Mouse (Mus musculus) hindbrain, embryonic 15.5 days (tissue): ENCODE data around the gene Arhgap24. TPM values are rescaled to one million over a fixed set of nuclear protein-coding genes. Genes with fewer than 3 reads are reported as not detected.
A peak's percentile ranks its signal among the peaks of the same experiment; 100 is the strongest.

Experiments
- ATAC-seq: fragments of 200-750 bp; cut with Nextera tagmentation; 2 replicates; pipeline ENCODE4 v1.8.0; 2017; ENCODE audit warnings: low read depth, moderate number of reproducible peaks, moderate TSS enrichment; ENCODE audit not compliant: low FRiP score
- H3K27ac ChIP-seq: fragments of 300-500 bp; sonication (generic); replicated peaks from 2 replicates; pipeline ENCODE4 v1.5.1; 2015; ENCODE audit warnings: mild to moderate bottlenecking, inconsistent platforms
- H3K27me3 ChIP-seq: fragments of 300-500 bp; sonication (generic); 2 replicates; pipeline ENCODE4 v1.6.1; 2015; ENCODE audit warnings: control low read depth, inconsistent platforms
- H3K36me3 ChIP-seq: fragments of 300-500 bp; sonication (generic); 2 replicates; pipeline ENCODE4 v1.6.1; 2015; ENCODE audit warnings: control low read depth, inconsistent platforms
- H3K4me1 ChIP-seq: fragments of 300-500 bp; sonication (generic); replicated peaks from 2 replicates; pipeline ENCODE4 v1.6.1; 2015; ENCODE audit warnings: control low read depth, inconsistent platforms
- H3K4me2 ChIP-seq: fragments of 300-500 bp; sonication (generic); 2 replicates; pipeline ENCODE4 v1.6.1; 2015; ENCODE audit warnings: moderate library complexity, mild to moderate bottlenecking, inconsistent platforms
- H3K4me3 ChIP-seq: fragments of 300-500 bp; sonication (generic); 2 replicates; pipeline ENCODE4 v1.5.1; 2015; ENCODE audit warnings: mild to moderate bottlenecking, inconsistent platforms
- H3K9ac ChIP-seq: fragments of 300-500 bp; sonication (generic); 2 replicates; pipeline ENCODE4 v1.6.1; 2015; ENCODE audit warnings: inconsistent platforms
- H3K9me3 ChIP-seq: fragments of 300-500 bp; sonication (generic); 2 replicates; pipeline ENCODE4 v1.6.1; 2016; ENCODE audit warnings: control low read depth, inconsistent platforms
- WGBS: fragments of 180-500 bp; shearing (Covaris S2); methylation state at CpG from one replicate; pipeline ENCODE4 v1.1.7; 2015; 5-methylcytosine and 5-hydroxymethylcytosine counted together
- polyA plus RNA-seq: library from polyadenylated mRNA; unstranded; fragments of >200 nt; fragmentation: Nextera tagmentation; extraction: Ambion mirVana; gene quantifications from 2 replicates; pipeline ENCODE4 v1.2.1, GENCODE M21; 2015

The Arhgap24 gene
- polyA plus RNA-seq, 1 experiment from 2014 or later = 11.5 TPM

DNA sequence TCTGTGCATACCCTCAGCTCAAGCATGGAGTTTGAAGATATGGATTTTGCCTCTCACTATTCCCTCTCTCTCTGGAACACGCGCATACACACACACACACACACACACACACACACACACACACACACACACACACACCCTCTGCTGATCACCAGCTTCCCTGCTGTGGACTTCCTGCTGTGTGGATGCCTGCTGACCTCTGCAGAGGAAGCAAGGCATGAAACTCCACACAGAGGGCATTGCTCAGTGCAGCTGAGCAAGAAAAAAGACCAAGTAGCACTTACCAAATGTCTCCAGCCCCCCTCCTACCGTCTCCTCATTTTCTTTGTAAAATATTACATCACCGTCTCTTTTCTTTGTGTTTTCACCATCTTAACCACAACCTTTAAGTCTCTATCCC is 310.1 kb downstream of the Arhgap24 start:
- H3K9me3 ChIP-seq = no peaks in the 10 kb centered on the region
- WGBS = 48% methylated on average over 4 of the region's 4 CpGs
- H3K4me2 ChIP-seq = no peak overlapping the region

DNA sequence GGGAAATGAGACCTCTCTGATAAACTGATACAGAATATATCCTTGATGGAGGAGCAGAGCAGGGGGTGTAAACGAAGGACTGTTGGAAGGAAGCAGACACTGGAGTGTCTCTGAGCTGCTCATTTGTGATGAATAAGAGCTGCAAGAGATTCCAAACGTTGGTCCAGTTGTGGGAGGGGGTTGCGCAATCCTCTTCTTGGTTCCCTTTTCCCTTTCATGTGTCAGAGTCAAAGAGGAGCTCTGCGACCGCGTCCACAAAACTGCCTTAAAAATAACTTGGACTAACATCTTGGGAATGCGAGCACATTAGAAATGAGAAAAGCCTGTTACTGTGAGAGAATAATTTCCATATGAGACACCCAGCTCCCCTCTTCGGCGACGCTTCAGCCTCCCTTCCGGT is 312.3 kb downstream of the Arhgap24 start:
- no peak overlapping the region for H3K4me2 ChIP-seq
- H3K4me1 ChIP-seq = peaks cover 6% of the 10 kb centered on the region; the same call in 1 of the 2 replicates
- no peaks in the 10 kb centered on the region for H3K27me3 ChIP-seq
- H3K4me3 ChIP-seq = no peak overlapping the region
- no peak overlapping the region for H3K9ac ChIP-seq
- no peak overlapping the region for H3K27ac ChIP-seq
- ATAC-seq = no peak
- H3K36me3 ChIP-seq = no peaks in the 10 kb centered on the region
- 86% methylated on average over 11 of the region's 11 CpGs for WGBS
- H3K9me3 ChIP-seq = no peaks in the 10 kb centered on the region

More for the DNA sequence above, 310.1 kb downstream of the Arhgap24 start:
- Histone ChIP-seq H3K27ac (no peak overlapping the region), H3K9ac (no peak overlapping the region), H3K27me3 (no peaks in the 10 kb centered on the region), H3K4me1 (peaks cover 6% of the 10 kb centered on the region; the same call in 1 of the 2 replicates), H3K4me3 (no peak overlapping the region), H3K36me3 (no peaks in the 10 kb centered on the region)
- ATAC-seq = no peak

DNA sequence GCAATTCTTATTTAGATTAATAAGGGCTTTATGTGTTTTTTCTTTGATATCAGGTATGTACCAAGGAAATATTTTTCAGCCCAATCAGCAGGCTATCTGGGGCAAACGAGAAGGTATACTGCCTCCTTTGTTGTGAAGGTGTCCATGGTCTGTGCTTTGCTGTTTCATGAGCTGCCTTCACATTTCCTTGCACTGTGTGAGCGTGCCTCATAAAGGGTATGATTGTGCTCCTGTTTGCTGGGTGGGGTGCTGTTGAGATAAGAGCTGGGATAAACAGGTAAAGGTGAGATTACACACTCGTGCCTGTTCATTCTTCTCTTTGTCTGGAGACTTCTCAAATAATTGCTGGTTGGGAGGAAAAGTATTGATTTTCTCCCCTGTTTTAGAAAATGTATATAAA is 320.3 kb downstream of the Arhgap24 start:
- no peak for ATAC-seq
- H3K4me2 ChIP-seq = no peak overlapping the region
- no peak overlapping the region for H3K9ac ChIP-seq
- 85% methylated on average over 3 of the region's 3 CpGs for WGBS
- H3K4me3 ChIP-seq = no peak overlapping the region
- no peaks in the 10 kb centered on the region for H3K27me3 ChIP-seq
- no peaks in the 10 kb centered on the region for H3K4me1 ChIP-seq
- no peaks in the 10 kb centered on the region for H3K9me3 ChIP-seq
- no peaks in the 10 kb centered on the region for H3K36me3 ChIP-seq
- no peak overlapping the region for H3K27ac ChIP-seq

DNA sequence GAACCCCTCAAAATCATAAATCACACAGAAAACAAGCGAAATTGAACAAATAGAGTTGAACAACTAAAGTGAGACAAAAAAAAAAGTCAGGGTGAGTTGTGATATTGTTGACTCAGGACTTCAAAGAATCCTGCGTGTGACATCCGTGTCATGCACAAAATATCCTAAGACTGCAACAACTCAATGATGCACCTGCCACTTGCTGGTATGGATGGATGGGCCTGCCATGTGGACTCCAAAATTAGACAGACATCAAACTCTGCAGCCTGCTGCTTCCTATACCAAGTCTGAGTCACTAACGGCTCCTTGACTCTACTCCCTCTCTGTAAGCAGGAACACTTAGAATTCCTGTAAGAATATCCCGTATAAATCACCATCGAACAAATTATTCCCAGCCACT is 321.6 kb downstream of the Arhgap24 start:
- no peaks in the 10 kb centered on the region for H3K27me3 ChIP-seq
- no peak for ATAC-seq
- H3K4me2 ChIP-seq = no peak overlapping the region
- no peak overlapping the region for H3K9ac ChIP-seq
- H3K36me3 ChIP-seq = no peaks in the 10 kb centered on the region
- H3K4me1 ChIP-seq = no peaks in the 10 kb centered on the region
- WGBS = 87% methylated on average over 6 of the region's 6 CpGs
- H3K9me3 ChIP-seq = no peaks in the 10 kb centered on the region
- H3K4me3 ChIP-seq = no peak overlapping the region
- no peak overlapping the region for H3K27ac ChIP-seq

DNA sequence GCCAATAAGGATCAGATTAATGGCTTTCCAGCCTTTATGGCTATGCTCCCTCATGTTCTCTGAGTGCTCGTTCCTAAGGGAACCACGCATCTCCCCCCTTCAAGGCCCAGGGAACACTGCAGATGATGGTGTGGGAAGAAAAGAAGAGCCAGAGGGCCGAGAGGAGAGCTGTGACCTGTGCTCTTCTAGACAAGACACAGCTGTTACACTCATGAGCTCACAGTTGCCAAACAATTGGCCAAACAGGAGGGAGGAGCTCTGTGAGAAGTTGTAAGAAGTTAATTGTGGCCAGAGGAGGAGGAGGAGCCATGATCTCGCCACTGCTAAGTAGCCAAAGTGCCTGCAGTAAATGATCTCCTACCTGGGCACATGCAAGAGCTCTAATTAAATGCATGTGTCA is 322.5 kb downstream of the Arhgap24 start:
- Histone ChIP-seq H3K27me3 (no peaks in the 10 kb centered on the region), H3K4me3 (no peak overlapping the region), H3K9ac (no peak overlapping the region), H3K4me2 (no peak overlapping the region), H3K4me1 (no peaks in the 10 kb centered on the region), H3K36me3 (no peaks in the 10 kb centered on the region), H3K9me3 (no peaks in the 10 kb centered on the region), H3K27ac (no peak overlapping the region)
- no peak for ATAC-seq
- 43% methylated on average over 4 of the region's 4 CpGs for WGBS

DNA sequence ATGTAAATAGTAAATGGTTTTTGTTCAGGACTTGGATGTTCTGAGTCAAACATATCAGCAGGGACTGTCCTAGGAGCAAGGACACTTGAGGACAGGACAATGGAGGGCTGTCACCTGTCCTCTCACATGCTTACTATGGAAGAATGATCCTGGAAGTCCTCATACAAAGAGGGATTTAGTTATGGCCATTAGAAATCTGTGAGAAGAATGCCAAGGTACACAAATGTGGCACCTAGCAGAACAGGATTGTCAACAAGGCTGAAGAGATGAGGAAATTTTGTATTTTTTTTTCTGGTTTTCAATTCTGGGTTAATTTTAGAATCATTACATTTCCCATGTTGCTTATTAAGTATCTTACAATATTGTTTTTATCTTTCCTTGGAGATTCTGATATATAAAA is 326.3 kb downstream of the Arhgap24 start:
- Histone ChIP-seq H3K9me3 (no peaks in the 10 kb centered on the region), H3K27me3 (no peaks in the 10 kb centered on the region), H3K27ac (no peak overlapping the region), H3K4me1 (no peaks in the 10 kb centered on the region), H3K9ac (no peak overlapping the region), H3K4me3 (no peak overlapping the region), H3K36me3 (no peaks in the 10 kb centered on the region), H3K4me2 (no peak overlapping the region)
- no peak for ATAC-seq

DNA sequence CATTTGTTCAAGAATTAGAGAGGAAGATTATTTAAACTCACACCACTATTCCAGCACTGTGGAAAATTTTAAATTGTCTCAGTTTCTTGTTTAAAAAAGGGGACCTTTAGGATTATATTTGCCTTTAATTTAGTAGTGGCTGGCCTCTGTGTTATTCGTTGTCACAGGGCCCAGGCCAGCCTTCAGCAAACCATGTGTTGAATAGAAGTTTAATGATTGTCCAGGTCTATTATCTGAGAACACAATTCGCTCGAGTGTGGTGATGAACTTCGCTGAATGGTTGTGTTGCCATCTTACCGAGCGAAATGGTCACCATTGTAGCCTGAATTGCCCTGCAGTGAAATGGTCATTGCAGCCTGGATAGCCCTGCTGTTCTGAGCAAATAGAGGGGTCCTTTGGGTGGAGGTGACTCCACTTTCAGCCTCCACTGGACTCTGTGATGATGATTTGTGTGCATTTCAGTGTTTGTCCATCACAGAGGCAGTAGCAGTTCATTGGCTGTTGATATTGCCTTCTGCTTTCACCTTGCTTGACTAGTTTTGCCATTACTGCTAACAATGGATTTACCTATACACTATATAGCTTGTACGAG is 329.3 kb downstream of the Arhgap24 start:
- 41% methylated on average over 7 of the region's 7 CpGs for WGBS
- ATAC-seq = no peak
- no peaks in the 10 kb centered on the region for H3K27me3 ChIP-seq
- no peaks in the 10 kb centered on the region for H3K36me3 ChIP-seq
- H3K9me3 ChIP-seq = no peaks in the 10 kb centered on the region
- no peak overlapping the region for H3K4me2 ChIP-seq
- H3K4me1 ChIP-seq = no peaks in the 10 kb centered on the region
- no peak overlapping the region for H3K9ac ChIP-seq
- H3K4me3 ChIP-seq = no peak overlapping the region
- no peak overlapping the region for H3K27ac ChIP-seq

DNA sequence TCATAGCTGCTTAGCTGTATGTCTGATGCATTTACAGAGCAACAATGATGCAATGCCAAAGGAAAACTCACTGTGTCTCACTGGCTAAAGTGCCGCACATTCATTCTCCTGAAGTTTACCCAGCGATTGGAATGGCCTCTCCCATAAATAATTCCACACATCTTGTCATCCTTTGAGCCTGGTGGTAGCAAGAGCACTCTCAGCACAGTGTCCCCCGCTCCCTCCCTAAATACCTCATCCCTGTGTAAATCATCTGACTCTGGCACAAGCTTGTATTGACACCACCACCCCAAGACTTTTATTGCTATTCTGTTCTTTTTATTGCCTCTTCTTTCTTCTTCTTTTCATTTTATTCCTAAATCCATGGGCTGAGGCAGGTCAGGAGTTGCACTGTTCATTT is 332.1 kb downstream of the Arhgap24 start:
- H3K9ac ChIP-seq = no peak overlapping the region
- 69% methylated on average over 3 of the region's 3 CpGs for WGBS
- no peaks in the 10 kb centered on the region for H3K4me1 ChIP-seq
- no peak for ATAC-seq
- H3K4me2 ChIP-seq = no peak overlapping the region
- no peaks in the 10 kb centered on the region for H3K27me3 ChIP-seq
- no peak overlapping the region for H3K4me3 ChIP-seq
- no peak overlapping the region for H3K27ac ChIP-seq
- H3K36me3 ChIP-seq = no peaks in the 10 kb centered on the region
- H3K9me3 ChIP-seq = no peaks in the 10 kb centered on the region

DNA sequence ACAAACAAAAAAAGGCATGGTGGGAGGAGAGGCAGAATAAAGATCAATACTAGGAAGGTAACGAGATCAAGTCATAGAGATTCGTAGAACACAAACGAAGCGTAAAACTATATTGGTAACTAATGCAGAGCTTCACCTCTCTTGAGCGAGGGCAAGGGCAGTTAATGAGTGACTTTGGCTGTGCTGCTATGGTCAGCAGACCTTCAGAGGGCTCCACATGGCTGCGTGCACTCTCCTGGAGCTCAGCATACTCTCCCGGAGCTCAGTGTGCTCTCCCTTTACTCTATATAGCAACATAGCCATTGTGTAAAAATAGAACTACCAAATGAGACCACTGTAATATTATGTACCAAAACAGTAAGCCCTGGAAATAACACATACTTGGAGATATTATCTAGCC is 336.4 kb downstream of the Arhgap24 start:
- H3K9ac ChIP-seq = no peak overlapping the region
- no peak overlapping the region for H3K4me3 ChIP-seq
- no peak for ATAC-seq
- H3K27ac ChIP-seq = no peak overlapping the region
- H3K9me3 ChIP-seq = no peaks in the 10 kb centered on the region
- WGBS = 69% methylated on average over 7 of the region's 7 CpGs
- H3K27me3 ChIP-seq = no peaks in the 10 kb centered on the region
- no peaks in the 10 kb centered on the region for H3K36me3 ChIP-seq
- no peaks in the 10 kb centered on the region for H3K4me1 ChIP-seq
- H3K4me2 ChIP-seq = no peak overlapping the region

DNA sequence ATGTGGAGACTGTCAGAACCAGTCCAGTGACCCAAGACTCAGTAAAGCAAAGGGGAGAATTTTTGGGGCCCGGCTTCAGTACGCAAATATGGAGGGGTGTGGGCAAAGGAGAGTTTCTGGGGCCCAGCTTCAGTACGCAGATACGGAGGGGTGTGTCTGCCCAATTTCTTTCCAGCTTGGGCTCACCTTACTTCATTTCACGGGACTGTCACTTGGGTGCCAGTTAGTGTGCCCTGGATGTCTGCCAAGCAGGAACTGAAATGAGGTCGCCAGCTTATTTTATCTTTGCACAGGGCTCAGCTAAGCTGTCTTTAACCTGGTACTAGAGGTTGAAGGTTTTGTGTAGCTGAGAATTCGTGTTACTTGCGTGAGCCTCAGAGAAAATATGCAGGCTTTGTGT is 344.3 kb downstream of the Arhgap24 start:
- H3K9ac ChIP-seq = no peak overlapping the region
- no peak overlapping the region for H3K4me3 ChIP-seq
- no peak overlapping the region for H3K4me2 ChIP-seq
- no peaks in the 10 kb centered on the region for H3K27me3 ChIP-seq
- 75% methylated on average over 8 of the region's 8 CpGs for WGBS
- H3K9me3 ChIP-seq = no peaks in the 10 kb centered on the region
- peaks cover 5% of the 10 kb centered on the region; the same call in 1 of the 2 replicates for H3K4me1 ChIP-seq
- H3K36me3 ChIP-seq = no peaks in the 10 kb centered on the region
- H3K27ac ChIP-seq = no peak overlapping the region
- no peak for ATAC-seq

DNA sequence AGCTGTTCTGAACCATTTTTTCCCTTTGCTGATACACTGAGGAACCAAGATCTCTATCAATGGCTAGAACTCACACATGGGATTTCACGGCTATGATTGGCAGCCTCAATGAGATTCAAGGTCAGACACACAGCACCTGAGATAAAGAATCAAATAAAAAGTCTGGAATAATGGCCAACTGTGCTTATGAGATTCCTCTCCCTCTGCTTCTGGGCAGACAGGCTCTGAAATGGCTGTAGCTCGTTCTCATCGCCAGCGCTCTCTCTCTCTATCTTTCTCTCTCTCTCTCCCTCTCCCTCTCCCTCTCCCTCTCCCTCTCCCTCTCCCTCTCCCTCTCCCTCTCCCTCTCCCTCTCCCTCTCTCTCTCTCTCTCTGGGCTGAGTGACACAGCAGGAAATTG is 357.9 kb downstream of the Arhgap24 start:
- no peak overlapping the region for H3K4me2 ChIP-seq
- H3K27me3 ChIP-seq = no peaks in the 10 kb centered on the region
- peak overlapping the region; percentile 57; the same call in 1 of the 2 replicates for H3K27ac ChIP-seq
- WGBS = 37% methylated on average over 4 of the region's 4 CpGs
- no peaks in the 10 kb centered on the region for H3K36me3 ChIP-seq
- no peak for ATAC-seq
- peaks cover 1% of the 10 kb centered on the region; the same call in 1 of the 2 replicates for H3K4me1 ChIP-seq
- no peaks in the 10 kb centered on the region for H3K9me3 ChIP-seq
- no peak overlapping the region for H3K4me3 ChIP-seq
- H3K9ac ChIP-seq = no peak overlapping the region

DNA sequence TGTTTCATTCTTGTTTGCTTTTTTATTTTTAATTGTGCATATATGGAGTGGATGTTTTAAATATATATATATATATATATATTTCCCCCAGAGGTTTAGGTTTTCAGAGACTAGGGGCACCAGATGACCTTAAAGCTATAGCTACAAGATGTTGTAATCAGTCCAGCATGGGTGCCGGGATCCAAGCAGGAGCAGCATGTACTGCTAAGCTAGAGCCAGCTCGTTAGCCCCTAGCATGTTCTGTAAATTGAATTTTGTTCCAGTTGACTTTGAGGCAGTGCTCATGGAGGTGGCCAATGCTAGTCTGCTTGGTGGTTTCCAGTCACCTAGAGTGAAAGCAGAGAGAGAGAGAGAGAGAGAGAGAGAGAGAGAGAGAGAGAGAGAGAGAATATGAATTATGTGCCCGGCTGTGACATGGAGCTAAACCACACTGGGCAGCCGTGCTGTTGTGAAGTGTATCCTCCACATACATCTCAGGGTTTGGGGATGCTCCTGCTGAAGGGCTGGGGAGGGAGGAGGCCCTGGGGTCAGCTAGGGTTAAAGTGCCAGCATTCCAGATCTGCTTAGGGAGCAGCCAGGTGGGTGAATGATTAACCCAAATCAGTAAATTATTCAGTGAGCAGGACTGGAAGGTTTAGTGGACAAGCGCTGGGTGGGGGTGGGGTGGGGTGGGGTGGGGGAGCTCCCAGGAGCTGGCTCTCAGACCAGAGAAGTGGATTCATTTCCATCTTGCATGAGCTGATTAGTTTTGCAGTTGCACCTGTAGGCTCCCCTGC is 362.9 kb downstream of the Arhgap24 start:
- Histone ChIP-seq H3K4me1 (peaks cover 42% of the 10 kb centered on the region), H3K9ac (no peak overlapping the region), H3K27me3 (no peaks in the 10 kb centered on the region), H3K27ac (peak overlapping the region; percentile 87), H3K4me3 (no peak overlapping the region), H3K36me3 (no peaks in the 10 kb centered on the region), H3K9me3 (no peaks in the 10 kb centered on the region), H3K4me2 (peak overlapping the region; percentile 82; the same call in 1 of the 2 replicates)
- no peak for ATAC-seq
- 25% methylated on average over 5 of the region's 5 CpGs for WGBS
